Mouse (Mus musculus): ENCODE data around the gene Arhgap32. TPM values are rescaled to one million over a fixed set of nuclear protein-coding genes. Genes with fewer than 3 reads are reported as not detected.

Gene Arhgap32
- polyA plus RNA-seq, 3 experiments from 2014 or later, result 0.17 TPM; not detected in 2

DNA sequence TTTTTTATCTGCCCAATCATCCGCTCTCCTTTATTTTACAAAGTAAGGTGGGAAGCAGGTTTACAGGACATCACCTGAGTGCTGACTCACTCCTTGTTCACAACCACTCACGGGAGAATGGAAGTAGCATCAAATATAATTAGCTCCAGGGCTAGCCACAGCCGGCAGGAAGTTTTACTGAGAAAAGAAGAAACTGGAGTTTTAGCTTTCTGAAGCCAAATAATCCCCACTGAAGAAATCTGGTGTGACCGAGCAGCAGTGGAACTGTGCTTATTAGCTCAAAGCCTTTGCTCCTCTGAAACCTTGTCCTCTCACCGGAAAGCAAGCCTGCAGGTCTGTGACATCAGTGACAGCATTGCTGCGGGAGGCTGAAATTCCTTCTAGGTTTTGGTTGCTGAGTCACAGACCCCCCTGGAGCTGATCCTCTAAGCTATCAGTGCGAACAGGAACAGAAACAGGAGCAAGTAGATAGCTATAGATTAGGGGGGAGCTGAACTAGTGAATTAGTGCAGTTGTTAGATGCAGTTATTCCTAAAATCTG, 88.6 kb downstream of the Arhgap32 start:
- ATAC-seq, result no peak

DNA sequence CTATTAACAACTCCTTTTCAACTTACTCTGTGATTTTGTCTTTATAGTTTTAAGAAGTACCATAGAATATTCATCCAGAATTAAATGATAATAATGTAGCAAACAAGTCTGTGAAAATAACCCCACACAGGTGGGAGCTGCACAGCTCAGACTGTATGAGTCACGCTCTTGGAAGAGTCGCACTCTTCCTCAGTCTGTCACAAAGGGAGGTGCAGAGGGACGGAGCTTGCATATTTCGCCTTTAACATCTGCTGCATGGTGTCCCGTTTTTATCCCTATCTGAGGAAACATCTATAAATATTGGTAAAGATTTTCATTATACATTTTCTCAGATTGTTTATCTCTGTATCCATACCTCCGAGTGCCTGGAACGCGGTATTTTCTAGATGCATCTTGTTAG, 91.2 kb downstream of the Arhgap32 start:
- ATAC-seq, result no peak

DNA sequence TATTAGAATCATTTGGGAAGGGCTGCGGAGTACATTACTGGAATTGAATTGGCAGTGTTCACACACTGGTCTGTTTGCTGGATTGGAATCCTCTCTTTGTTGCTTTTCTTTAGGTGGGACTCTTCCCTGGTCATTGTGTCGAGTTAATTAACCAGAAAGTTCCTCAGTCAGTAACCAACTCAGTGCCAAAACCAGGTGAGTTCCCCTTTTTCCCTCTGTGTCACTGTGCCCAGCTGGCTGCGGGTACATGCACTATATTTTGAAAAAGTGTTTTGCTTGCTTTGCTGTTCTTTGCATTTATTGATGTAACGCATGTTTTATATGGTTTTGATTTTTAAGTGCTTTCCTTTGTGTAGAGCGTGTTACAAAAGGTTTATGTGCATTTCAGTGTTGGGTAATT, 92.1 kb downstream of the Arhgap32 start:
- ATAC-seq, result no peak

DNA sequence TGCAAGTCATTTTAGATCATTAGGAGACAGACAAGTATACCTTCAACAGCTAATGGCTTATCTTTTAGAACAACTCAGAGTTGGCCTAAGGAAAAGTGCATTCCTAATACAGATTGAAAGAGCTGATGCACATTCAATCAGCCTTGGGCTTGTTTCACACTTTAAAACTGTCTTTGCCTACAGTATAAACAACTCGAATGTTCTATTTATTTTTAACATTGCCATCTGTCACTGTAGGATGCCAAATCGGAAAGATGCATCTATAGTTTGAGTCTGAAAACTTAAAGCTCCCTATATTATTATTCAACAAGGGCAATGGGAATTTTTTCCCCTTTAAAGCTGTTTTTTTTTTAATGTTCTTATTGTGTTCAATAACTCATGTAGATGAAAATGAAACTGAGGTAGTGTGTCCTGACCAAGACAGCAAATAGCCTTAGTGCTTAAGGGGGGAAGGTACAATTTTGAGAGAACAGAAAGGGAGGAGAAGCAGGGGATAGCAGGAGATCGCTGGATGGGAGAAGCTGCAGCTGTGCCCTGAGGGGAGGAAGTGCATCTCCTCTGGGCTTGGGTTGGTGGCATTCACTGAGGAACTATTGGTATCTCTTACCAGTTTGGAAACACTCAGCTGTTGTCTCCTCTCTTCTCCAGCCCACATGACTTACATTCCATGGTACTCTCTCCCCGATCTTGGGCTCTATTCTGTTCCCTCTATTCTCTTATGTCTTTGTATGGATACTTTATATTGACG, 101.1 kb downstream of the Arhgap32 start:
- no peak for ATAC-seq

DNA sequence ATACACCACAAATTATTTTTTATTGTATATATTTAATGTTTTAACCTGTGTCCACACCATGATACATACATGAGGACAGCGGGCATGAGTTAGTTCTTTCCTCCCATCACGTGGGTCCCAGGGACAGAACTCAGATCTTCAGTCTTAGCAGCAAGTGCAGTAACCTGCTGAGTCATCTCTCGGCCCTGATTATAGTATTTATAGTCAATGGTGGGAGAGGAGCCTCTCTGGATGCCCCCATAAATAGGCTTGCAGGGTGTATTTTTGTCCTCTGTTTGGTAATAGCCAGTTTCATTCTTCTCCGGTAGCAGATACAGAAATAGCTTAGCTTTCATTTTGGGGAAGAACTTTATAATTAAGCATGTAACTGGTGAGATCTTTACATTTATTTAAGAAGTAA, 103.5 kb downstream of the Arhgap32 start:
- ATAC-seq, result no peak

DNA sequence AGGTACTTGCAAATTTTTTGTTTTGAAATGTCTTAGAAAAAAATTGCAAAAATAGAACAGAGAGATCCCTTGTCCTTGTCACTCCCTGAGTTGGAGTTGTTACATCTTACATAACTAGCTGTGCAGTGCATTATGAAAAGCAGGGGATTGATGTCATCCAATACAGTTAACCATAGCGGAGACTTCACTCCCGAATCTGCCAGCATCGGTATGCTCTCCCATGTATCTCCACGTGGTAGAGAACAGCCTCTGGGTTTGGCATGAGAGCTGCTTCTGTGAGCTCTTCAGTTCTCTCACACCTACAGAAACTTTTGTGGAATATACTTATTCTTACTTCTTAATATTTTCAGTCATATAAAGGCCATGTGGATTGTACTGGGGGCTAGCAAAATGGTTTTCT, 106.2 kb downstream of the Arhgap32 start:
- no peak for ATAC-seq

DNA sequence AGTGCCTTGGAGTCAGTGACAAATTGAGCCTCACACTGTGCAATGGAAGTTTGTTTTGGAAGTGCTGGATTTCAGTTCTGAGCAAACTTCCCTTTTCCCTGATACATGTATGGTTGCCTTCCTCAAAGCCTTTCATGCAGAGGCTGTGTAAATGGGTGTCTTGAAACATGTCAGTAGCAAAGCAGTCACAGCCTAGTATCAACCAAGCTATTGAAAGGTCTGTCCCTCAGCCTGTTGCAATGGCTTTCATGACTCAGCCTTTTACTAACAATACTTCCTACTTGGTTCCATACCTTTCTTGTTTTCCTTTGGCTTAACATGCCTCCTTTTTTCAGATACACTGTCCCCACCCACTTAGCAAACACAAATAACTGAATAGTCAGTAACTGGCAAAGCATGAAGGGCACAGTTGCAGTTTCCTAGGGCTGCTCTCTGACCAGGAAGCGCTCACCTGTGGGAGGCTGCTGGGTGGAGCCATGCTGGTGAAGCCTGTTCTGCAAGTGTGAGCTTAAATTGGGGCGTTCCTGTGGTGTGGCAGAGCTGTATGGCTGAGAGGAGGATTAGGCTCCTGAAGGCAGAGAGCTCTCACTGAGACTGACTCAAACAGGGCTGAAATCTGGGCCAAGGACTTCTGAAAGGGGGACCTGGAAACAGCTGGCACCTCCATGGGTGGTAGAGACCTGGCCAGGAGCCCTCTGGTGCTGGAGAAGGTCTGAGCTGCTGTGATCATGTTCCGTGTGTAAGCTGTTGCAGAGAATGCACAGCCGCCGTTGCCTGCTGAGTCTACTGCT, 108.0 kb downstream of the Arhgap32 start:
- ATAC-seq, result no peak

DNA sequence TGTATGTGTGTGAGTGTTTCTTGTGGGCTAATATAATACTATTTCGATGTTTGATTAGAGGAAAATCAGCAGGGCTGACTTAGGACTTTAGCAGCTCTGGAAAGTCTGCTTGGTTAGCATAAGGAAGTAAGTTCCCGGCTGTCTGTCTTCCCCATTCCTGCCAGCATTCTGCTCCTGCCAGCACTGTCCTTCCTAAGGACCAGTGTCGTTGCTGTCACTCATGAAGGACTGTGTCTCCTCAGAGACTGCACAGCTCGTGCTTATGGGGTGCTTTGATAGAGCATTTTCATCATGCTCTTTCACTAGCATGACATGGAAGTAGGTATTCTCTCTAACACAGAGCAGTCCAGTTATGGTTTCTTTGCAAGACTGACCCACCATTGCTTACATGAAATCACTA, 109.0 kb downstream of the Arhgap32 start:
- ATAC-seq, result no peak

DNA sequence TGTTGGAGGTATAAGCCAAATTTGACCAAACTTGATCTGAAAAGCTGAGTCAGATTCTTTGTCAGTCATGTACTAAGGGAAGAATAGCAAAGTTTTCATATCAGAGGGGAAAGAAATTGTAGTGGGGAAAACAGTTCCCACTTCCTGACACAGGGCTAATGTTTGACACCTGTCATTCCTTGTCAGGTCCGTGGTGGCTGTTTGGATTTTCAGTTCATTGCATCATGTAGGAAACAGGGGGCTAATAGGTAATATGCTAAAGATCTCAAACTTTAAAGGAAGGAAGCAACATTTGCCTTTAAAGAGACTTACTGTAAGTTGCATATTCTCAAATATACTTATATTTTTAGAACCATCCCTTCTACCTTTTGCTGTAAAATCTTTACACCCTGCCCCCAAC, 109.6 kb downstream of the Arhgap32 start:
- no peak for ATAC-seq

DNA sequence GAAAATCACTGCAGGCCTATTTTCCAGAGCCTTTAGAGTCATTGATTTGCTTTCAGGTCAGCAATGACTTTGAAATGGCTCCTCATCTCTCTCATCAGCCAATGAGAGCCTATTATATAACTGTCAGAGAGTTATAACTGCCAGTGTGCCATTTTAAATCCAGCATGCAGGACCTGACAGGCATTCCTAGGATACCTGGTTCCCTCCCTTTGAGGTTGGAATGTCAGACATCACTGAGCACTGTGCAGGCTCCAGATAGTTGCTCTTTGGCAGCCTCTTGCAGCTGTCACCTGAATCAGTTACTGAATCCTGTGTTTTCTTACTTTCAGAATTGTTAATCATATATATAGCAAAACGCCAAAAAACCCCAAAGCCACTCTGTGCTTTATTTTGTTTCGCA, 111.1 kb downstream of the Arhgap32 start:
- no peak for ATAC-seq

DNA sequence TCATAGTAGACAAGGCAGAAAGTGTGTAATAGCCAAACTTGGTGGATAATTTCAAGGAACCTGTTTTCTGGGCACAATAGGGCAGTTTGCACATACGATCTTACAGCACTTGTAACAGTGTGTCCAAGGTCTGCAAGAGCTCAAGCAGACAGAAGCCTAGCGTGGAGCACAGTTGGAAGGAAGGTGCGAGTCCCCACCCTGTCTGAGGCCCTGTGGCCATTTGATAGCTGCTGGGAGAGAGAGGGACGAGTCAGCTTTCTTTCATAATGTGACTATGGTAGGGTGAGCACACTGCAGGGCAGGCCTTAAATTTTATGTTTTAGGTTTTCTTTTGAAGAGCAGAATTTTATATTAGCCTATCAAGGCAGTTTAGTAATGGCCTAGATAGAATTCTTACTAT, 117.7 kb downstream of the Arhgap32 start:
- no peak for ATAC-seq

DNA sequence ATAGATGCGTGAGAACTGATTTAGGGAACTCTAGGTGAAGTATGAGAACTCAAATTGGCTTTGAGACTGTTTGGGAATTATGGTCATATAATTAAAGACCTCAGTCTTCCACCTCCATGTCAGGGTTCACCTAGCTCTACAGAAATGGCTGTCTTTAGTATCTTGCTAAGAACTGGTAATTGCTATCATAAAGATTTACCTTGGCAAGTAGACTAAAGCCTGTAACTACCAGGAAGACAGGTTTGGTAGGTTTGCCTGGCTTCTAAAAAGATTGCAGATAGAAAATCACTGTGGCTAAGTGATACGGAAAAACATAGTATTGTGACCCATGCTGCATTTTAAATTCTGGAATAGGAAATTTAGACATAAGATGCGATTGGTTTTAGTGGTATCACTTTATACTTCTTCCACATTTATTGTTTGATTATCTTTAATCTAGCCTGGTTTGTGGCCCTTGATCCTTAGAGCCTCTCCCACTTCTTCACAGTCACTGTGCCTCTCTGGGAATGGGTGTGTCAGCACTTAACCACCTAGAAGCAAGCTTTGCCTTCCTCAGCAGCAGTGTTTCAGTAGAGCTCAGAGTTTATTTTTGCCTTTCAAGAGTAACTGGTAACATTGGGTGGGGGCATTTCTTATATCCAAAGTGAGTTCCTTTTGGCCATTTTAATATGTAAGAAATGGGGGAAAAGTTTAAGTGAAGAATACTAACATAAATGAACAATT, 119.0 kb downstream of the Arhgap32 start:
- ATAC-seq, result no peak

DNA sequence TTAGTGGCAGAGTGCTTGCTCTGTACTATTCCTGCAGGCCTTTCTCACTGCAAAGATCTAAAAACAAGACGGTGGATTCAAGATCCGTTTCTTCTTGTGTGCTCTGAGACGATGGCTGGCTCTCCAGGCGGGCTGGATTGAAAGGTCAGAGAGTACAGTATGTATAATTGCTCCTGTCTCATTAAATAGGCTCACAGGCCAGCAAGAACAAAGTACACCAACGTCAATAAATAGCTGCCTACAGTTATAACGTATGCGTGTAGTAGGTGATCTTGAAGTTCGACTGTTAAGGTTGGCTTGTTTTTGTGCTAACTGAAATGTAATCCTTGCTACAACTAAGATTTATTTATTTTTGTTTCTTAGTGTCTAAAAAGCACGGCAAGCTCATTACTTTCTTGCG, 123.0 kb downstream of the Arhgap32 start:
- ATAC-seq, result no peak

DNA sequence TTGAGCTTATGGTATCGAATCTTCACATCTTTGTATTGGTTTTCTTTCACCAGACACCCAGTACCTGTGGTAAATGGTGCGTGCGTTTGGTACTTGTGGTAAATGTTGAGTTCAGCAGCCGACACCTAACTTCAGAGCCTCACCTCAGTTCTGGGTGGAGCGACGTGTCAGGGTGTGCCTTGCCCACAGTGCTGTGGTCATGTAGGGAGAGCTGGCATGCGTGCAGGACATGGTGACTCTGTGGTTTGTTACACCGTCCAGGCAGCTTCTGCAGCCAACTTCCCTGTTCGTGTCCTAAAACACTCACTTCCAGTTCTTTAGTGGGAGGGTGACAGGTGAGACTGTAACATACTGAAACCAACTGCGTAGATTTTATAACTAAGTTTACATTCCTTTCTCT, 123.5 kb downstream of the Arhgap32 start:
- no peak for ATAC-seq

DNA sequence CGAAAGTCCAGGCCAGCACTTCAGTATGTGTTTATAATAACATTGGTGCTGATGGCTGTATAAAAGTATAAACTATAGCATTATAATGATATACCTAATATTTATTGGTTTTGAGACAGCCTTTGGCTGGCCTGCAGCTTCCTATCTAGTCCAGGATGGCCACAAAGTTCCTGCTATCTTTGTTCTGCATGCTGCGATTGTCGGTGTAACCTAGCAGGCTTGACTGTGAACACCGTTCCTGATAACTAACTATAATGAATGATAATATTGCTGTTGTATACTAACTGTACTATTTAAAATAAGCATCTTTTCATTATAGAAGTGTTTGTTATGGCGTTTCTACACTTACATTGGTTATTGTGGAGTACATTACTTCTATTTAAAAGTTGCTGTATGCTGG, 124.5 kb downstream of the Arhgap32 start:
- ATAC-seq, result no peak

DNA sequence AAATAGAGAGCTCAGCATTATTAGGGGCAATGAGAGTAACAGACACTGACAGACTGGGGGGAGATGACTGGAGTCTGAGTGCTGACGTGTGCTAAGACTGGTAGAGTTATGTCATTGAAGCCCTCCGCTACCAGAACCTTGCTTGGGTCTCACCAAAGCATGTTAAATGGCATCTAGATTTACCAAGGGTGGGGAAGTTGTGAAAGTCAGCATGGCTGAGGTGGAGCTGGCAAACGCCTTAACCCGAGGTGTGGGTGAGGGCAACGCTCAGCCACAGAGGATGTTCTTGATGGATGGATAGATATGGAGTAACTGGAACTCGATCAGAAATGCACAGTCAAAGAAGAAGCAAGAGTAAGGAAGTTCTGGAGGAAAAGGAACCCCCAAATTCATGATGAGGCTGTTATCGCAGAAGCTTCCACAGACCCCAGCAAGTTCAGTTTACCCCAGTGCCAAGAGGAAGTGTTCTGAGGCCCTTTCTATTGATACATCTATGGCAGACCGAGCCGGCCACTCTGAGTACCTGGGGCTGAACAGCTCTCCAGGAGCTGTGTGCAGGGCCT, 125.8 kb downstream of the Arhgap32 start:
- ATAC-seq, result no peak

DNA sequence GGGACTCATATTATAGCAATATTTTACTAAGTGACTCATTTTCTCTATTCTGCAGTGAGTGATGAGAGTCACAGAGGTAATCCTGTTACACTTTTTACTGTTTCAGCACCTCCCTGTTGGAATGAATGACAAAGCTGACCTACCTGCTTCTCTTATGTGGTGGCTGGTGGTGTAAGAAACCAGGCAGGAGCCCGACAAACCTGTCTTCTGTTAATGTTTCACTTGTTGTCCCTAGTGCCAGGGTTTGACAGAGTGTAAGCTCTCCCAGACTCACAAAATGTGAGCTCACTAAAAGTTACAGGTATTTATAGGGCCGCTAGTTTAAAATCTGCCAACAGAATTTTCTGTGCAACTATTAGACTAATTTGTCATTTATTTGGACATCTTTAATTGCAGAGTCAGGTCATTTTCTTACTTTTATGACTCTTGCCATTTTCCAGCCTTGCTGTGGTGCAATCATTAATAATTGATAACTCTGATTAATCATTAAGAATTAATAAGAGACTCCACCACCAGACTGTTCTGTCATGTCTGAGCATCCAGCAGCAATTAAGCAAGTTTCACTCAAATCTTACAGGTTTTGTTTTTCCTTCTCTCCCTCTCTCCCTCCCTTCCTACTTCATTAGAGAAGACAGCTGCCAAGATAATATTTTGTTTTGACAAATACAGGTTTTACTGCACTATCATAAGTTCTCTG, 127.1 kb downstream of the Arhgap32 start:
- no peak for ATAC-seq

DNA sequence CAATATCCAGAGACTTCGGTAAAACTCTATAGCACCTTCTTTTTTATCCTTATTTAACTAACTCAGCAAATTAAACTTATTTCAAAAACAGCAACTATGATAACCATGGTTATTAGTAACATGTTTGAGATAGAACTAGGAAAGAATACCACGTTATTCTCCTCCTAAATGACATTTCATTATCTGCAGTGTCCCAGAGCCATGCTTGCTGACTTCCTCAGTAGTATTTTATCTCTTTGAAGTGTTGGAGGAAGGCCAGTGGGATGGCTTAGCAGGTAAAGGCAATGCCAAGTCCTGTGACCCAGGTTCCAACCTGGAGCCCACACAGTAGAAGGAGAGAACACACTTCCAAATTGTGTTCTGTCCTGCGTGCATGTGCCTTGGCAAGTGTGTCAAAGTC, 129.3 kb downstream of the Arhgap32 start:
- no peak for ATAC-seq

DNA sequence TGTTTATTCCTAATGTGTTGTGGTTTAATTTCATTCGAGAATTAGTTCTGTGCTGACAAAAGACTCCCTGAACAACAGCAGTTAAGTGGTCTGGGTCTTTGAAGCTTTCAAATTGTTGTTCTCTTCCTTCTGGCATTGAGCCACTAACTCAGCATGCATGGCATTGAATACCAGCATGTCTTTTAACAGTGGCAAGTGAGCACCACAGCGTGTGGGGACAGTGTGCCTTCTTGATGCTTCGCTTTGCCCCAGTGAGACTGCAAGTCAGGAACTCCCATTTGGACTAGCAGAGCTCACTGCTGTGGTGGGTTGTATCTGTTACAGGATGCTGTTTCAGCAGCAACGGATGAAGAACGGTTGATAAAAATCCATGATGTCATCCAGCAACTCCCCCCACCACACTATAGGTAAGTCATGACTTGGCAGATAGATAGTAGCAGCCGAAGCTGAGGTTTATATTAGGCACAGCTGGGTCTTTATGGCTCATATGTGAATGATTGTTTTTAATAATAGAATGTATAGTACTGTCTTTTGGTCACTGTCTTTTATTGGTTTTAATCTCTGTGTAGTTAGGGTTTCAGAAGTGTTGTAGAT, 130.3 kb downstream of the Arhgap32 start:
- no peak for ATAC-seq

DNA sequence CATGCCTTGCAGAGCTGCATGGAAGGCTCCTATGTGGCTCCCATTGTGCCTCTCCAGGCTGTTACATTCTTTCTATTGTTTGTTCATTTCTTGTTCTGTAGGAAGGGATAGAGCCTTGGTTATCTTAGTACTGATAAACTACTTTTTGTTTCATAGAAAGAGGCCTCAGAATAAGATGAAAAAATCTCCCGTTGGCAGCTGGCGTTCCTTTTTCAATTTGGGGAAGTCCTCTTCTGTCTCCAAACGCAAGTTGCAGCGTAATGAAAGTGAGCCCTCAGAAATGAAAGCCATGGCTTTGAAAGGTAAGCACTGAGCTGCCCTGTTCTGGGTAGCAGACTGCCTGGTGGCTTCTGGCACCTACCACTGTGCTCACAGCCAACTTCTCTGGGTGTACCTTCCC, 134.6 kb downstream of the Arhgap32 start:
- ATAC-seq, result no peak

DNA sequence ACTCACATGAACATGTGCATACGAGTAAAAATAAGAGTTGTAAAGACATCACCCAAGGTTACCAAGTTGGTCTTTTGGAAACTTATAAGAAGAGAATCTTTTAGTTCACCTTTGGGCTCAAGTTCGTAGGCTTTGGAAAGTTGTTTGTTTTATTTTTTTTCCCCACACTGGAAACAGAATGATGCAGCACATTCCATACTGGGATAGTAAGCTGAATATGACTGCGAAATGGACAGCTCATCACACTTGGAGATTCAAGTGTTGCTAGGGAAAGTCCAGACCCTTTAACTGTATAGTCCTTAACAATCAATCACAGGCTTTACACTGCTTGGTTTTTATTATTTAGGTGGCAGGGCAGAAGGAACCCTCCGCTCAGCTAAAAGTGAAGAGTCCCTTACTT, 137.8 kb downstream of the Arhgap32 start:
- no peak for ATAC-seq

DNA sequence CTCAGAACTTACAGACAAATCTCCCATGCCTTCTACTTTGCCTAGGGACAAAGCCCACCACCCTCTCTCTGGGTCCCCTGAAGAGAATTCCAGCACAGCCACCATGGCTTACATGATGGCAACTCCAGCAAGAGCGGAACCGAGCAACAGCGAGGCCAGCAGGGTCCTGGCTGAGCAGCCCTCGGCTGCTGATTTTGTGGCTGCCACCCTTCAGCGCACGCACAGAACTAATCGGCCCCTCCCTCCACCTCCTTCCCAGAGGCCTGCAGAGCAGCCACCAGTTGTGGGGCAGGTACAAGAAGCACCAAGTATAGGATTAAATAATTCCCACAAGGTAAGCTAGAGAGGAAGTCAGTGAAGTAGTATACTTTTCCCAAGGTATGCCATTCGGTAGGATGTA, 141.4 kb downstream of the Arhgap32 start:
- no peak for ATAC-seq

Data from inflammation-experienced regulatory T-cells, adult 6 months (primary cell).